Mouse (Mus musculus) frontal cortex, adult (tissue): ENCODE measurements around the gene Zzef1.
A peak's percentile ranks its signal among the peaks of the same experiment; 100 is the strongest.
"Not testable (repeated sequence)": the region's sequence is repeated elsewhere in the genome, so short reads cannot be mapped to it uniquely, and the experiment has no call there.

Experiments
- ATAC-seq: cut with Nextera tagmentation; 2 replicates; pipeline ENCODE4 v1.9.2; 2017; ENCODE audit warnings: mild to moderate bottlenecking, moderate library complexity, mixed read lengths; ENCODE audit not compliant: low TSS enrichment

Gene Zzef1

DNA sequence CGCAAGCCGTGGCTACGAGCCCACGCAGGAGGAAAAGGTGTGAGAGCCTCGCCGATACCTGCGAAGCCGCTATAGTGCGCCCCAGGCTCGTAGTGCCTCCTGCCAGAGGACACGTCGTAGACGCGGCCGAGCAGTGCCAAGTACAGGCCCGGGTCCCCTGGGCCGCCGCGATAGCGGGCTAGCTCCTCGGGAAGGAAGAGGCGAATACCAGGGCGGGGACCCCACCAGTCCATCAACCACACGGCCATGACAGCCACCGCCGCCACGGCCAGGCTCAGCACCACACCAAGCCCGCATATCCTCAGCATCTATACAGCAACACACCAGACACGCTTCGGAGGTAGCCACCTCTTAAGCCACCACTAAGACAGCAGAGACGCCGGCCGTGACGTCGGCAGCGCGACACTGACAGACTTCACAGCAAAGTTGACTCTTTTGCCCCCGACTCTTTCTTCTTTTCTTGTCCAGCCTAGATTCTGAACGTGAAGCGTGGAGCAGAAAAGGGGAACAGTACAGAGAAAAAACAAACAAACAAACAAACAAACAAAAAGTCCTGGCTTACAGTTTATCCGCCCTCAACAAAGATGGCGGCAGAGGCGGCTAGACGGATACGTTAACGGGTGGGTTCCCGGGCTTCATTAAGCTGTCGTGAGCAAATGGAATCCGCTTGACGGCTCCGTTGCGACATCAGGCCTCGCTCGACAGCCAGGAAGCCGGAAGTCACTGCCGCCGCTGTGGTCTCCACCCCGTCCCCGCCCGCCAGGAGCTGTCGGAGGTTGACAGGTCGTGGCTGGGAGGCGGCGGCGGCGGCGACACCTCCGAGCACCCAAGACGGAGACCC lies at the start of gene Zzef1, which contains the start of gene Cyb5d2:
TSS of gene Zzef1 (plus strand) at position 772 of the 841 bp plus-strand sequence.
TSS of gene Cyb5d2 (minus strand) at position 688 of the 841 bp plus-strand sequence.
- ATAC-seq, result peak; percentile 93

DNA sequence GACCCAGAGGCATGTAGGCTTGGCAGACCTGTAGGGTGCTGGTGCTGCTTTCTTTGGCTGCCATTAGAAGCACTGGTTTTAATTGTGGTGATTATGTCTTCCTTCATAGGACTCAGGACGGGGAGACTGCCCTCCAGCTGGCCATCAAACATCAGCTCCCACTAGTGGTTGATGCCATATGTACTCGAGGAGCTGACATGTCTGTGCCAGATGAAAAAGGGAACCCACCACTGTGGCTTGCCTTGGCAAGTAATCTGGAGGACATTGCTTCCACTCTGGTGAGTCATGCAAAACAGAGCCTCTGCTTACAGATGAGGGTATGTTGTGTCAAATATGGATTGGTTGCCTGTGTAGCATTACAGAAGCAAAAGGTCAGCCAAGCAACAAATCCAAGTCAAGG lies 44.1 kb upstream of the Zzef1 start:
- ATAC-seq, result no peak

DNA sequence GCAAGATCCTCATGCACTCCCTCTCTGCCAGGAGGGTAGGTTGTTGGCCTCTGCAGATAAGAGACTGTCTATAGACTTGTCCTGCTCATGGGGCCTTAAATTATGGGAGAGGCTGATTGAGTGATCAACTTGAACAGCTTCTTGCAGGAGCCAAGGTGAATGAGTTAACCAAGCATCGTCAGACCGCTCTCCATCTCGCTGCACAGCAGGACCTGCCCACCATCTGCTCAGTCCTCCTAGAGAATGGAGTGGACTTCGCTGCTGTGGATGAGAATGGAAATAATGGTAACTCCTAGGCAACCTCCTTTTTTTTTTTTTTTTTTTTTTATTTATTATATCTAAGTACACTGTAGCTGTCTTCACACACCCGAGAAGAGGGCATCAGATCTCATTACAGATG lies 37.7 kb upstream of the Zzef1 start:
- no peak for ATAC-seq

DNA sequence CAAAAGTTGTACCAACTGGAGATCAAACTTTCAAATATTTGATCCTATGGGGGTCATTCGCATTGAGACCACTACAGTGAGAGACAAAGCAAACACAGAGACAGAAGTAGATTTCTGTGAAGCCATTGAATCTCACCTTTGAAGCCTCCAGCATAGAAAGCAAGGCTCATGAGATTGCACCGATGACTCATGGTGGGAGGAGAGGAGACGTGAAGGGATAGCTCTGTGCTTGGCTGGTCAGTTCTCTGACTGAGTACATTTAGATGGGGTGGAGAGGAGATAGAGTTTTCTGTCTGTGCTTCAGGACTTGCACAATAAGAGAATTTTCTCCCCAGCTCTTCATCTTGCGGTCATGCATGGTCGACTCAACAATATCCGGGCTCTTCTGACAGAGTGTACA lies 36.4 kb upstream of the Zzef1 start:
- ATAC-seq, result no peak

- ATAC-seq, result no peak
Observed at GRCm38 (mm10) chr11:72760781-72761180, 35.2 kb upstream of the Zzef1 start.

- peak; percentile 82 for ATAC-seq
Observed at GRCm38 (mm10) chr11:72764270-72764669, 31.8 kb upstream of the Zzef1 start.

DNA sequence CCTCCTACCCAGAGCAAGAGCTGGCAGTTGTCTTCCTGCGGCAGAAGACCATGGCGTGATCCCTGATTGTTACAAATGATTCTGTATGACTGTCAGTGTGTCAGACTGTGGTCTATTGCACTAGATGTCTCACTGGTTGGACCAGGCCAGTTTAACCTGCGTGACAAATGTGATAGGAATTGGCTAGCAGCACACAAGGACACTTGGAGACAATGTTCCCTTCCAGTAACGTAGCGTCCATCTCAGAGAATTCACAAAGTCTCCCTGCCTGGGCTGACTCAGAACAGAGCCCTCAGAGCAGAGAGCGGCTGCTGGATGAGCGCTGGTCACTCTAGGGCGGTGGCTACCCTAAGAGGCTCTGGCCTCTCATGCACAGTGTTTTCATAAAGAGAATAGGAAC lies 28.3 kb upstream of the Zzef1 start:
- ATAC-seq, result no peak

DNA sequence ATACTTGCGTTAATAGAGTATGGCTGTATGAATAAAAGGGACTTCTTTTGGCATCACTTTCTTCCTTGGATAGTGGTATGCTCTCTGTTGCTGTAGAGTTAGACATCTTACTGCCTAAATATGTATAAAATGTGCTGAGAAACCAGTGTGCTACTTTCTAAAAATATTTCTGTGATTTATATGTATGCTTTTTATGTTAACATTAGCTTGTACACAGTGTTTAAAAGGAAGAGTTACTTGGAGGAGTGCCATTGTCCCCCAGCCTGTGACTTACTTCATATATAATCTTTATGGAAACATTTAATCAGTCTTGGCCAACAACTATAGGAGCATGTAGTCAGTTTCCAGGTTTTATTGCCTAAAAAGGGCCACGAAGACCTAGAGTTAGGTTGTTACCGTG lies 27.0 kb upstream of the Zzef1 start:
- peak; percentile 63; the same call in 1 of the 2 replicates for ATAC-seq

DNA sequence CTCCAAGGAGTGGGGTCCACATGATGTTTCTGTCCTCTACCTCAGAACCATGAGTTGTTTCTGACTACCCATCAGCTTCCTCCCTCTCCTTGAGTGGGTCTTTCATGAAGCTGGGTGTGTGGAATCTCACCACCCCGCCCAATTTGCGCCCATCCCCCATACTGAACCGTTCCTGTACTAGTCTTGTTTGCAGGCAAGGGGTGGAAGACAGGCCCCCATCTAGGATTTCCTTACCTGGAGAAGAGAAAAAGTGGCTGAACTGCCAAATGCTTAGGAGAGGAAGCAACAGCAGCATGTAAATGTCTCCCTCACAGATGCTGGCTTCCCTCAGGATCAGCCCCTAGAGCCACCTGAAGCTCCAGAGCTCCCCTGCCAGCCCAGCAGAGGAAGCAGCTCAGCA lies 25.7 kb upstream of the Zzef1 start:
- no peak for ATAC-seq

GRCm38 (mm10) chr11:72770816-72771215 lies 25.2 kb upstream of the Zzef1 start:
- no peak for ATAC-seq

DNA sequence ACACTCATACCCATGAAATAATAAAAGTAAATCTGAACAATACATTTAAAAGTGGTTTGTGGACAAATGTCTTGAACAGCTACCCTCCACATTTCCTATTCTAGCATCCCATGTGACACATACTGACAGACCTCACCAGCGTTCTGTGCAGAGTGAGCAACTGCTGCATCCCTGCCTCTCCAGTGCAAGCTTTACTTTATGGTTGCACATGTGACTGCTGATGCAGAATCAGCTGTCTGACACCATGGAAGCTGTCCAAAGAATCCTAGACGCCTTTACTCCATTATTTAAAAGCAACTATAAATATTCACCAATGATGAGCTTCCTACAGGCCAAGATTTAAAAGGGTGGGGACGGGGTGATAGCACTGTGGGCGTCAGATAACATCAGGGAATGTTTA lies 24.6 kb upstream of the Zzef1 start:
- ATAC-seq, result no peak

- ATAC-seq, result not testable (repeated sequence)
Observed at GRCm38 (mm10) chr11:72772611-72773010, 23.4 kb upstream of the Zzef1 start.

GRCm38 (mm10) chr11:72778957-72779356 lies 17.1 kb upstream of the Zzef1 start:
- ATAC-seq, result no peak

DNA sequence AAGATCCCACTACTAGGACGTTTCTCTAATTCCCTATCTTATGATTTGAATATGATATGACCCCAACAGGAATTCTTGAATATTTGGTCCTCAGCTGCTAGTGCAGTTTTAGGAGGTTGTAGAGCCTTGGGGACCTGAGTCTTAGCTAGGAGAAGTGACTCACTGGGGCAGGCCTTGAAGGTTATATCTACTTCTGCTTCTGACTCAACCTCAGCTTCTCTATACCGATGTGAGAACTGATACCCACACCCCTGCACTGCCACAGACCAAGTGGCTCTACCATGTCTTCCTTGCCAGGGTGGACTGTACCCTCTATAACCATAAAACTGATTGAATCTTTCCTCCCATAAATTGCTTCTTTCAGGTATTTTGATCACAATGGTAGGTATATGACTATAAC lies 13.9 kb upstream of the Zzef1 start:
- no peak for ATAC-seq

GRCm38 (mm10) chr11:72782503-72782902 lies 13.5 kb upstream of the Zzef1 start:
- no peak for ATAC-seq

DNA sequence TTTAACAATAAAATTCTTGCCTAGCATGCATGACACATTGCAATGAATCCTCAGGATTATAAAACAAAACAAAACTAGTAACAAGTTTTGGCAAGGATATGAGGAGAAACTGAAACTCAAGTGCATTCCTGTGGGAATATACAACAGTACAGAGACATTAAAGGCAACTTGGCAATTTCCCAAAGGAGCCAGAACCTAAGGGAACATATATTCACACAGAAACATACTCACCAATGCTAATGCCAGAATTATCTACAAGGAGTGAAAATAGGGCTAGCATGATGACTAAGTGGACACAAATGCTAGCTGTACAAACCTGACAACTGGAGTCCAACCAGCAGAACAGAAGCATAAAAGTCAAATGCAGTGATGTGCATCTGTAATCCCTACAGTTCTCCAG lies 4.0 kb upstream of the Zzef1 start:
- no peak for ATAC-seq

DNA sequence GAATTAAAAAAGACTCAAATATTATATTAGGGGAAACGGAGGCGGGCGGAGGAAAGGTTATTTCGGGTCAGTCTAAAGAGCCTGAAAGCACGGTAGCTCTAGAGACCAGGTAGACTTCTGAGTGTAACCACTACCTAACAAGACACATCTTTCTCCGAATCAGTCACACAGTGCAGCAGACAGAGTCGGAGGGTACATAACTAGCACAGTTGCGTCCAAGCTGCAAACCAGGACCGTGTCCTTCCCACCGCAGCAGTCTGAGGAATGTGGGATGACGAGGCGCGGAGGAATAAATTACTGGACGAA lies 924 bp upstream of the Zzef1 start:
- peak; percentile 28; the same call in 1 of the 2 replicates for ATAC-seq

DNA sequence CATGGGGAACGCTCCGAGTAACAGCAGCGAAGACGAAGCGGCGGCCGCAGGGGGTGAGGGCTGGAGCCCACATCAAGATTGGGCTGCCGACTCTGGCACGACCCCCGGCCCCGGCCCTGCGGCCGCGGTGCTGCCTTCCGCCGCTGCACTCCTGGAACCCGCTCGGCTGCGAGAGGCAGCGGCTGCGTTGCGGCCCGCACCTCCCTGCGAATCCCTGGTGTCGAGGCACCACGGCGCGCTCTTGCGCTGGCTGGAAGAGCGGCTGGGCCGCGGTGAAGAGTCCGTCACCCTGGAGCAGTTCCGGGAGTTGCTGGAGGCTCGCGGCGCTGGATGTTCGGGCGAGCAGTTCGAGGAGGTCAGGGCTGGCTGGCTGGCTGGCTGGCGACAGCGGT lies 266 bp downstream of the Zzef1 start:
- ATAC-seq, result peak; percentile 14; the same call in 1 of the 2 replicates

DNA sequence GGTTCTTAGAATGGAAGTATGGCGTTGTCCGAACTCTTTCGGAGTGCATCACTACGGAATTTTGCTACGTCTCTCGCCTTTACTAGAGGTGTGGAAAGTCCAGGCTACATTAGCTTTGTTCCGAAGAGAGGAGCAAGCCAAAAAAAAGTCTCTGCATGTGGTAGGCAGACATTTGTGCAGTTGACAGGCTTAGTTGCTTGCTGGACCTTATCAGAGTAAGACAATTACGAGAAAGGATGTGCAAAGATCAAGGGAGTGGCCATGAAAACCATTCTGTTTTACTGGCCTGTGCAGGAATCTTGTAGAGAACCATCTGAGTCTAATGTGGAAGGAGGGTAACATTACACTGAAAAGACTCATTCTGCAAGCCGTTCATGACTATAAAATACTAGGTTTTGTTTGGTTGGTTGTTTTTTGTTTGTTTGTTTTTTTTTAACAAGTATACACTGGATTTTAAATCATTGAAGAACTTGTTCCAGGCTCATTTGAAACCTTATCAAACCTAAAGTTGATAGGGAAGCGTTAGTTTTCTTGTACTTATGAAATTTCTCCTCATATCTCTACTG lies 830 bp downstream of the Zzef1 start:
- no peak for ATAC-seq

- ATAC-seq, result no peak
Observed at GRCm38 (mm10) chr11:72798112-72798511, 2.1 kb downstream of the Zzef1 start.

DNA sequence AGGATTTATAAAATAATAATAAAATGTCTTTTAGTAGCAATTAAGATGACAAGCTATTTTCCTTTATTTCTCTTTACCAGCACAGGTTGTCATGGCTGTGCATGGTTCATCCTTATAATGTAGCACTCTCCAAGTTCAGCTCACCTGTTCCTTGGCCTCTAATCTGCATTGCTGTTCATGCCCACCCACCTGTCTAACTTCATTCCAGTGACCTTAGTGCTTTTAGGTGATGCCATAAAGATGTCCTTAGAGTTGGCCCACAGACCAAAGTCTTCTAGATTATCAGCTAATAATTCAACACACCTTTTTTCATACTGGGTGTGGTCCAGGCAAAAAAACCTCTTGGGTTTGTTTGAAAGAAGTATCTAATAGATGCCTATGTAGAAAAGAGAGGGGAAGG lies 5.2 kb downstream of the Zzef1 start:
- ATAC-seq, result no peak

DNA sequence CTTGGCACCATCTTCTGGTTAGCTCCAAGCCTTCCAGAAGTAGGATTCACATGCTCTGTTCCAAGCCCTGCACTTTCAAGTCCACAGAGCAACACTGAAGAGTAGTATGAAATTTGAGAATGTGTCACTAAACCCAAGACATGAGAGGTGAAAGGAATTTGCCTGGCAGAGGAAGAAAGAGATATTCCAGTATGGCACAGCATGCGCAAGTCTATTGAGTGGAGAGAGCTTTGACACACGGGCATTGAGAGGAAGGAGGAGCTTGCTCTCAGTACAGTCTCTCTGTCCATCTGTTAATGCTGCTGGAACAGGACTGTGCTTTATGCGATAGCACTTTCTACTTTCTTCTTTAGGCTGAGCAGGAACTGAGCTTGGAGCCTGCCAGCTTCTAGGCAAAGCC lies 7.0 kb downstream of the Zzef1 start:
- ATAC-seq, result no peak

DNA sequence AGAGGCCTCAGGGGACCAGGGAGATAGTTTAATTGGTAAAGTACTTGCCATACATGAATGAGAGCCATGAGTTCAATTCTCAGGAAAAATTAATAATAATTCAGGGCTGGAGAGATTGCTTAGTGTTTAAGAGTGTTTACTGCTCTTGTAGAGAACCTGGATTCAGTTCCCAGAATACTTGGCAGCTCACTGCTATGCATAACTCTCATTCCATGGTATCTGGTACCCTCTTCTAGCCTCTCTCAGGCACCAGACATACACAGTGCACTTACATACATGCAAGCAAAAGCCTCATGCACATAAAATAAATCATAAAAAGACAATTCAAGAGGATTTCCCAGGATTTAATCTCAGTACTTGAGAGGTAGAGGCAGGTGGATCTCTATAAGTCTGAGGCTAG lies 8.6 kb downstream of the Zzef1 start:
- no peak for ATAC-seq

GRCm38 (mm10) chr11:72805232-72805631 lies 9.2 kb downstream of the Zzef1 start:
- no peak for ATAC-seq
